Mouse (Mus musculus) liver, adult 2 months (tissue): ENCODE results near the gene Rasgrp4. TPM values are rescaled to one million over a fixed set of nuclear protein-coding genes. Genes with fewer than 3 reads are reported as not detected.
"Not testable (repeated sequence)": the region's sequence is repeated elsewhere in the genome, so short reads cannot be mapped to it uniquely, and the experiment has no call there.

Source experiments
- DNase-seq: peaks from one replicate; pipeline ENCODE4 v3.0.0-alpha.2; 2011; ENCODE audit warnings: low read depth, low spot score; ENCODE audit errors: extremely low read depth
- H3K27ac ChIP-seq: fragments of 200-500 bp; replicated peaks from 2 replicates; pipeline ENCODE4 v1.5.1; 2012; ENCODE audit warnings: low read depth, mild to moderate bottlenecking, control low read depth, inconsistent platforms, low read length; ENCODE audit not compliant: insufficient read depth
- H3K27me3 ChIP-seq: fragments of 200-500 bp; 2 replicates; pipeline ENCODE4 v1.6.1; 2012; ENCODE audit warnings: mild to moderate bottlenecking, moderate library complexity, low read length, inconsistent platforms; ENCODE audit not compliant: control insufficient read depth, insufficient read depth
- H3K36me3 ChIP-seq: fragments of 200-500 bp; 2 replicates; pipeline ENCODE4 v1.6.1; 2012; ENCODE audit warnings: low read length, inconsistent platforms; ENCODE audit not compliant: control insufficient read depth, insufficient read depth
- H3K4me1 ChIP-seq: fragments of 200-500 bp; 2 replicates; pipeline ENCODE4 v1.6.1; 2011; ENCODE audit warnings: low read length; ENCODE audit not compliant: control insufficient read depth, insufficient read depth
- H3K4me3 ChIP-seq: fragments of 200-500 bp; 2 replicates; pipeline ENCODE4 v1.5.1; 2011; ENCODE audit warnings: low read depth, mild to moderate bottlenecking, control low read depth, low read length, moderate library complexity; ENCODE audit not compliant: insufficient read depth
- H3K79me2 ChIP-seq: fragments of 200-500 bp; 2 replicates; pipeline ENCODE4 v1.6.1; 2012; ENCODE audit warnings: inconsistent platforms, mild to moderate bottlenecking, low read length, moderate library complexity; ENCODE audit not compliant: control insufficient read depth, insufficient read depth
- H3K9ac ChIP-seq: fragments of 200-500 bp; 2 replicates; pipeline ENCODE4 v1.6.1; 2012; ENCODE audit warnings: low read depth, mild to moderate bottlenecking, control low read depth, inconsistent platforms, low read length
- CTCF ChIP-seq: fragments of 200-500 bp; IDR thresholded peaks from 2 replicates; pipeline ENCODE4 v1.5.1; 2011; ENCODE audit warnings: low read depth, low read length, control low read depth
- POLR2A ChIP-seq: fragments of 200-500 bp; IDR thresholded peaks from 2 replicates; pipeline ENCODE4 v1.6.1; 2011; ENCODE audit warnings: low read length, control low read depth; ENCODE audit not compliant: insufficient read depth; ENCODE audit errors: extremely low read depth
- WGBS: fragments of 180-500 bp; shearing (Covaris S2); methylation state at CpG from one replicate; pipeline ENCODE4 v1.1.7; 2018; 5-methylcytosine and 5-hydroxymethylcytosine counted together
- polyA plus RNA-seq: library from polyadenylated mRNA; depleted of rRNA; stranded (reverse); fragments of >200 nt; gene quantifications from 2 replicates; pipeline ENCODE4 v1.2.3, GENCODE M21; 2012
- total RNA-seq: library from RNA; depleted of rRNA; stranded (reverse); fragments of >200 nt; gene quantifications from 2 replicates; pipeline ENCODE4 v1.2.3, GENCODE M21; 2014

Gene Rasgrp4
- total and polyA plus RNA-seq, 2 experiments = under 0.01 to 0.69 TPM

DNA sequence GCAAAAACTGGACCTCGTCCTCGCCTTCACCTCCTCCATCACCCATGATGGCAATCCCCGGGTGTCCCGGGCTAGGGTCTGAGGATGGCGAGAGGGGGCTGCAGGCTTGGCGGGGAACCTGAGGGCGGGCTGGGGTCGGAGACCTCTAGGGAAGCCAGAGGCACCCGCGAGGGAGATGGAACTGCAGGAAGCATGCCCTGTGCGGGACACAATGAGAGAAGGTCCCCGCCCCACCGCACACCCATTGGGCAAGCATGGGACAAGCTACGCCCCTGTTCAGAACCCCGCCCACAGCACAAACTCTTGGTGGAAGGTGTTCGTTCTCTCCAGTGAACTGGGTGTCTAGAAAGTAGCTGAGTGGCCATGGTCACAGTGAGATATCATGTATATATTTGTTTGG is 9.7 kb upstream of the Rasgrp4 start, which contains the start of gene Ryr1:
Gene Ryr1 (minus strand): TSS at position 210 of the 400 bp plus-strand sequence.
- WGBS = 4% methylated on average over 16 of the region's 16 CpGs
- Histone ChIP-seq H3K9ac (no peak within 1 kb of the TSS), H3K4me1 (peaks cover 4% of the 10 kb centered on the region; the same call in 1 of the 2 replicates), H3K79me2 (no peaks in the 10 kb centered on the region), H3K27ac (no peak within 1 kb of the TSS), H3K36me3 (no peaks in the 10 kb centered on the region), H3K4me3 (no peak within 1 kb of the TSS), H3K27me3 (0 out of 2 replicates have a peak, but pooled peaks cover 7% of the 10 kb centered on the region)
- TF ChIP-seq POLR2A (no peak), CTCF (no peak)
- peak; percentile 10 for DNase-seq

- DNase-seq = peak; percentile 32
- H3K36me3 ChIP-seq = no peaks in the 10 kb centered on the region
- TF ChIP-seq CTCF (peak; percentile 65), POLR2A (no peak)
- H3K27me3 ChIP-seq = 0 out of 2 replicates have a peak, but pooled peaks cover 7% of the 10 kb centered on the region
- H3K4me3 ChIP-seq = no peak overlapping the region
- no peak overlapping the region for H3K9ac ChIP-seq
- peaks cover 4% of the 10 kb centered on the region; the same call in 1 of the 2 replicates for H3K4me1 ChIP-seq
- WGBS = 13% methylated on average over 7 of the region's 7 CpGs
- no peaks in the 10 kb centered on the region for H3K79me2 ChIP-seq
- H3K27ac ChIP-seq = no peak overlapping the region
These were observed 8.3 kb upstream of the Rasgrp4 start for GRCm38 (mm10) chr7:29126173-29126915.

- TF ChIP-seq CTCF (peak; percentile 58), POLR2A (no peak)
- peaks cover 4% of the 10 kb centered on the region; the same call in 1 of the 2 replicates for H3K4me1 ChIP-seq
- no peak overlapping the region for H3K27ac ChIP-seq
- H3K9ac ChIP-seq = no peak overlapping the region
- no peak overlapping the region for H3K4me3 ChIP-seq
- H3K27me3 ChIP-seq = 0 out of 2 replicates have a peak, but pooled peaks cover 7% of the 10 kb centered on the region
- no peaks in the 10 kb centered on the region for H3K79me2 ChIP-seq
- H3K36me3 ChIP-seq = no peaks in the 10 kb centered on the region
- no peak for DNase-seq
- 91% methylated on average over 2 of the region's 2 CpGs for WGBS
These were observed 5.9 kb upstream of the Rasgrp4 start for GRCm38 (mm10) chr7:29128725-29129124.

DNA sequence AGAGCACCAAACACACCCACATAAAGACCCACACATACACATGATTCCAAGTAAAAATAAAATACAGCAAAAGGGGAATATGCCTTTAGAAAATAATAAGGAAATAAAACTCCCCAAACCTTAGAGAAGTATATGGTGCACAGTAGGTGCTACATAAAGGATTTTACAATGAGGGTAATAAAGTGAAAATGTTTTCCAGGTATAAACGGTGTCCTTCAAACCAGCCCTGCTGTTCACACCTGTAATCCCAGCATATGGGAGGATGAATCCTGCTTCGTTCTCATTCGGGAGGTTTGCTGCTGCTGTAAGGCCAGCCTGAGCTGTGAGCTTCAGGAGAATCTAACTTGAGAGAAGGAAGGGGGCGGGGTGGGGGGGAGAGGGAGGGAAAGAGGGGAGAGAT is 421 bp upstream of the Rasgrp4 start:
- H3K9ac ChIP-seq = no peak overlapping the region

GRCm38 (mm10) chr7:29137429-29137828 is 2.8 kb downstream of the Rasgrp4 start:
- 46% methylated on average over 16 of the region's 16 CpGs for WGBS
- H3K9ac ChIP-seq = no peak overlapping the region
- peaks cover 10% of the 10 kb centered on the region; the same call in 1 of the 2 replicates for H3K27me3 ChIP-seq
- no peak for DNase-seq
- H3K4me1 ChIP-seq = no peaks in the 10 kb centered on the region
- TF ChIP-seq CTCF (no peak), POLR2A (no peak)
- H3K27ac ChIP-seq = no peak overlapping the region
- H3K36me3 ChIP-seq = no peaks in the 10 kb centered on the region
- no peak overlapping the region for H3K4me3 ChIP-seq
- H3K79me2 ChIP-seq = no peaks in the 10 kb centered on the region

More for the DNA sequence above, 421 bp upstream of the Rasgrp4 start:
- Histone ChIP-seq H3K79me2 (no peaks in the 10 kb centered on the region), H3K4me1 (no peaks in the 10 kb centered on the region), H3K27ac (no peak overlapping the region), H3K27me3 (peaks cover 10% of the 10 kb centered on the region; the same call in 1 of the 2 replicates), H3K36me3 (no peaks in the 10 kb centered on the region), H3K4me3 (no peak overlapping the region)
- 17% methylated on average over 4 of the region's 4 CpGs for WGBS
- no peak for DNase-seq
- TF ChIP-seq POLR2A (no peak), CTCF (no peak)

GRCm38 (mm10) chr7:29139237-29139636 is 4.6 kb downstream of the Rasgrp4 start:
- H3K27me3 ChIP-seq, H3K27ac ChIP-seq, H3K9ac ChIP-seq, H3K36me3 ChIP-seq, H3K4me3 ChIP-seq, H3K4me1 ChIP-seq, DNase-seq, H3K79me2 ChIP-seq: not testable (repeated sequence)
- WGBS = 91% methylated on average over 3 of the region's 4 CpGs
